Mouse (Mus musculus) left cerebral cortex, postnatal 36 days (tissue): Measurements from ENCODE around the gene Gtse1. TPM values are rescaled to one million over a fixed set of nuclear protein-coding genes. Genes with fewer than 3 reads are reported as not detected.

Source experiments
- DNase-seq, 2 experiments: peaks; one replicate each; pipeline ENCODE4 v3.0.0; 2021 to 2022; ENCODE audit warnings: low spot score in 2 of 2, mixed read lengths in 1 of 2
- intact Hi-C: fragments of 180-260 bp; cut with DNase I; formaldehyde crosslinking; loops from one replicate; pipeline ENCODE4 v1.15.1; 2025
- total RNA-seq, 2 experiments: library from RNA; stranded (reverse); gene quantifications; 2 replicates each; pipeline ENCODE4 v1.2.3; 2021

Gtse1 gene
- total RNA-seq = under 1 TPM; 0.54 to 0.91 TPM

DNA sequence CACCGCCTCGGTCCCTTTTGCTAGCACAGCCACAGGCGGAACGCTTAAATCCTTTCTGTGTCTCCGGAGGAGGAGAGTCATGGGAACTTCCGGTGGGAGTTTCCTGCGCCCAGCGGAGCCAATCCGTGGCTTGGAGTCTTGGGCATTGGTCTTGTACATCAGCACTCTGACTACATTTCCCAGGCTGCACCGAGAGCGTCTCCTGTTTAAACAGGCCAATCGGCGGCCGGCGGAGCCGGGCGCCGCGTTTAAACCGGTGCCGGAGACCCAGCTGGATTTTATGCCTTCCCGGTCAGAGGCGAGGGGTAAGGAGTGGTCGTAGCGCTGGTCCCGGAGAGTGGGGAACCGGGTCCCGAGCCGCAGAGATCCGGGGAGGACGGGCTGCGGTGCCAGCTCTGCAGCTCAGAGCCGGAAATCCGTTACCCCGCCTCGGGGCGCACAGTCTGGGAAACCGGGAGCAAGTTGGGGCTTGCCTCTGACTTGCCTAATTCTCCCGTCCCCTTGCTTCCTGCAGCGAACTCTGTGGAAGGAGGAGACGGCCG, at the start of gene Gtse1:
Gene Gtse1 (plus strand): TSS at position 256 of the 542 bp plus-strand sequence.
- intact Hi-C loops = loop anchor here (1.0 to 2.0 kb wide), 2 partner anchors 20 to 49 kb away; partner anchors contain the start of genes Cdpf1 and Trmu
- peak; percentile 91 to 93 for DNase-seq

DNA sequence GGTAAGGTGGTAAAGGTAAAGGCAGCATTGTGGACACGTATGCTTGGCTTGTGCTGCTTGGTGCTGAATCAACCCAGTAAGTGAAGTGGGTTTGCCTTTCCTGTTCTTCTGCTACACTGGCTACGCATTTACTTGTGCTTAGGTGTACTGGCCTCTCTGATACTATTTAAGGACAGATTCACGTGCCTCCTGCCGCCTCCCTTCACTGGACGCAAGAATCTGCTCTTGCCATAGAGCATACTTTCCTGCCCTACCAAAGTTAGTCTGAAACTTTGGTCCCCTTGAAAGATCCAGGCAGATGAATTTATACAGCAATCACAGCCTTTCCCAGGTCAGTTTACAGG, 49.1 kb upstream of the Gtse1 start:
- intact Hi-C loops = loop anchor here (2.0 kb wide), 1 partner anchor 48 kb away; the partner anchor contains the start of gene Gtse1

DNA sequence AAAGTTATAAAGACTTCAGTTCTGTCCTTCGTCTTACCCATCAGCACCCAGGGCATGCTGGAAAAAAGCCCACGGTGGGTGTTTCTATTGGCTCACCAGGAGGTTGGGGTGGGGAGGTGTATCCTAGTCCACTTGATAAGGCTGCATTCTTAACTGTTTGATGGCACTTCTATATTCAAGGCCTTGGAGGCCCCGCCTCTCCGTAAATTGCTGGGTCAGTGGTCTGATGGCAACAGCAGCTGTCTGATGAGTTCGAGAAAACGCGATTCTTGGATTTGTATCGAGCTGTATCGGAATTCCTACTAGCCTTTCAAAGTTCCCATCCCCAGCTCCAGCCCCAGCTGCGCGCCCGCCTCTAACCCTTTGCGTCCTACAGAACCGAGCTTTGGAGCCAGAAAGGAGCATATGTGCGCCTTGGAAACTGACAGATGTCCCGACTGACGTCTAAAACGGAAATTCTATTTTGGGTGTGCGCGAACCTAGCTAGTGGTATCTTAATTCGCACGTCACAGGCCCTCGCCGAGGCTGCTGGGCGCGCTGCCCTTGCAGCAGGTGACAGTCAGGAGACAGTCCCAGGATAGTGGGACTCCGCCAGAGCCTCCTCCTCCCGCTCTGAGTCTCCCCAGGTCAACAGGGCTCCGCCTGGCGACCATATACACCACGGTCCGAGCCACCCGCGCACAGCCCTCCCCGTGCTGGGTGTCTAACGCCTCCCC, 48.6 kb upstream of the Gtse1 start:
- DNase-seq = peak; percentile 81 to 88
- intact Hi-C loops = loop anchor here (2.0 kb wide), 1 partner anchor 48 kb away; the partner anchor contains the start of gene Gtse1

More for the DNA sequence above, 49.1 kb upstream of the Gtse1 start:
- DNase-seq = no peak

DNA sequence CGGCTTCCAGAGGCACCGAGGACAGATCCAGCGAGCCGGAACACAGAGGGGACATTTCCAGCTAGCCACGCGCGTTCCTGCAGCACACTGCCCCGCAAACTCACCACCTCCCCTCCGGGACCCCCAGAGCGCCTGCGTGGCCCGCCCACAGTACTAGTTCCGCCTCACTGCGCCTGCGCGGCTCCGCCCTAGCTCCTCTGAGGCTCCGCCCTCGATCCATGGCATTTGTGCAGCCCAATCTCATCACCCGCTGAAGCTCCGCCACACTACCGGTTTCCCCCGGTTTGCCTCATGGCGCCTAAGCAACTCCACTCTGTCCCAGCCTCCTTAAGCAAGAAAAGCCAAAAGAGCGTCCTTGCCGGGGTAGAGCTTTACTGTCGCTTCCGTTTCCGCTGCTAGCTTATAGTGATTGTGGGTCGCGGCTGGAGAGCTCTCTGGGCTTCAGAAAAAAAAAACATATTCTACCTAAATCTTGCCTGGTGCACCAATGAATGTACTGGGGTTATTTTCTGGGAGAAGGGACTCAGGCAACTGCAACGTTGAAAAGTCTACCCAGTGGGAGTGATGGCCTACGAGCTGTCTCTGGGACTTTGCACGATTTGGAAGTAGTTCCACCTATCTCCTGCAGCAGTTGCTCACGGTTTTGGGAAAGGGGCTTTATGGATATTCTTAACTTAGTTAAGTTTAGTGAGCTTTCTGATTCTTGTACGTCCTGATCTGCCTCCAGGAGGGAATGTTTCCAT, 47.8 kb upstream of the Gtse1 start, which contains the start of gene Cdpf1:
Gene Cdpf1 (minus strand): TSS at position 163 of the 743 bp plus-strand sequence.
- peak; percentile 99 for DNase-seq
- intact Hi-C loops = loop anchor here (2.0 kb wide), 1 partner anchor 47 kb away; the partner anchor contains the start of gene Gtse1

DNA sequence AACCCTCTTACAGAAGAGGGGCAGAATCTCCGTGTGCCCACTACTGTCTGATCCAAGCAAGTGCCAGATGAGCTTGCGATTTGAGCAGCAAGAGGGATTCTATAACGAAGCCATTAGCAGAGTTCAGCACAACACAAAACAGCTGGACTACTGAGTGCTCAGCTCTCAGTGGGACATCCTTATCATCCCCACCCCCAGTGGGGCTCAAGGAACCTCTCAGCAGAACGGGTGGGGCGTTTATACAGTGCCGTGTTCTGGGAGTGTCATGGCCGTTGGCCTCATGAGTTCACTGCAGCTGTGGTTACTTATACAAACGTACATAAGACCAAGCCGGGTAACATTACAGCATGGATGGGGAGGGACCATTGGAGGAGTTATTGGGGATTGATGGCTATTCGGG, 46.1 kb upstream of the Gtse1 start:
- DNase-seq = no peak
- intact Hi-C loops = no loop called here

DNA sequence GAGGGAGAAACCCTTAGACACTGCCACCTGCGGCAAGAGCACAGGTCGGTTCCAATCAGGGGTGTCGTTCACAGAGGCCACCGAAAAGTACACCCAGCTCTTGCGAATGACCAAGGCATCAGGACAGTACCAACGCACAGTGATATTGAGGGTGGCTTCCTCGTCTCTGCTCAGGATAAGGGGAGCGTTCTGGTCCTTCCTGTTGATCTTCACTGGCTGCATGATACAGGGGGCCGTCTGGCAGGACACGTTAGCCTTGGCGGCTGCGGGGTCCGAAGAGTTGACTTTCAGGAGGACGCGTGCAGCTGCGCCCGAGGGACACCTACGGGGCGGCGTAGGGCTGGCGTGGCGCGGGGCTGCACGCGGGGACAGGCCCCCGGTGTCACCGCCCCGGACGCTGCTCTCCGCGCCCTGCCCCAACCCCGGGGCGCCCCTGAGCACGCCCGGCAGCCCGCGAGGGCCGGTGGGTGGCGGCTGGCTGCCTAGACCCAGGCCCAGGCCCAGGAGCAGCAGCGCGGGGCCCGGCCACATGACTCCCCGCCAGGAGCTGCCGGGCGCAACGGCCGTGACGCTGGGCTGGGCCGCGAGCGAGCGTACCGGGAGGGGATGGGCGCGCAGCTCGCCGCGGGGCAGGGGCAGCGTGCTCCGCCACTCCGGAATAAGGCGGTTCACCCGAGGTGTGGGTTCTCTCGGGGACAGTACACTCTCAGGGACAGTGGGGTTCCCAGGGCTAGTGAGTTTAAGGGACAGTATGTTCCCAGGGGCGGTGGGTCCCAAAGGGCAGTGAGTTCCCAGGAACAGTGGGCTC, 38.1 kb upstream of the Gtse1 start, which contains the start of gene Pkdrej:
Gene Pkdrej (minus strand): TSS at position 532 of the 808 bp plus-strand sequence.
- intact Hi-C loops = no loop called here
- DNase-seq = peak; percentile 52 to 56

DNA sequence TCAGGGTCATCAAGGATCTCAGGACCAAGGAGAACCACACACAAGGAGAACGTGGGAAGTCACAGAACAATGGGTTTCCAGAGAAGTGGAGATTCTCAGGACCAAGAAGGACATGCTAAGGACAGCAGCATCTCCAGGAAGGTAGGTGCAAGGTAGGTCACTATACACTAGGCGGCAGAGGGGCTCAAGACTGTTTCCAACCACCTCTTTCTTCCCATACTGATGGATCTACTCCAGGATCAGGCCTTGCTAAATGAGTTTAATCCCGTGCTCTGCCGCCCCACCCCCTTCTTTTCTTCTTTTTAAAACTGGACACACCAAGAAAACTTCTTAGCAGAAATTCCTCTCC, 37.6 kb upstream of the Gtse1 start:
- DNase-seq = no peak
- intact Hi-C loops = no loop called here

DNA sequence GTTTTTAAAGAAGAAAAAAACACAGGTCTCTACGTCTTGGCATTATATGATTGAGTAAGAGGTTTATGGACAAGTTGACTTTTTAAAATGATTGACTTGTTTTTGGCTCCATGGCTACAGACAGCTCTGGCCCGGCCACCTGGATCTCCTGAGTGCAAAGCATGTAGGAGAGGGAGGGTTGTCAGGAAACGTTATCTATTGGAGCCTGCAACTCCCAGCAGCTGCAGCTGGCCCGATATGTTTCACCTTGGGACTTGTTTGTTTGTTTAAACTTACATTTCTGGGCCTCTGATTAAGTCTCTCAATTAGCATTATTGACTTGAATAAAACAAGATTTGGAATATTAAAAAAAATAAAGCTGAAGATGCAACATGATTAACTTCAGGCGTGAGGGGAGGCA, 32.9 kb upstream of the Gtse1 start:
- intact Hi-C loops = no loop called here
- DNase-seq = no peak

DNA sequence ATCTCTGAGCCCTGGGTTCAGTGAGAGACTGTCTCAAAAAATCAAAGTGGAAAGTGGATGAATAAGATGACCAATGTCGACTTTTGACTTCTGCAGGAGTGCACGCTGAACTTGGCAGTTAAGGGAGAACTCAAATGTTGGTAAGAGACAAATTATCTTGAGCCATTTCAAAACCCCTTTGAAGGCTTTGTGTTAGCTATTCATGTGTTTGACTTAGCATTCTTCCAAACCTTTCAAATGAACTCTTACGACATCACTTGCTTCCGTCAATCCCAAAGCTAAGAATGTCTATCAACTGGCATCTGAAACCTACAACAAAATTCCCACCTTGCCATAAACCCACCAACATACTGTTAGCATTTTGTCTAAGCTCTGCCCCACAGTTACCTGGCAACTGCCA, 31.5 kb upstream of the Gtse1 start:
- no peak for DNase-seq
- intact Hi-C loops = no loop called here

DNA sequence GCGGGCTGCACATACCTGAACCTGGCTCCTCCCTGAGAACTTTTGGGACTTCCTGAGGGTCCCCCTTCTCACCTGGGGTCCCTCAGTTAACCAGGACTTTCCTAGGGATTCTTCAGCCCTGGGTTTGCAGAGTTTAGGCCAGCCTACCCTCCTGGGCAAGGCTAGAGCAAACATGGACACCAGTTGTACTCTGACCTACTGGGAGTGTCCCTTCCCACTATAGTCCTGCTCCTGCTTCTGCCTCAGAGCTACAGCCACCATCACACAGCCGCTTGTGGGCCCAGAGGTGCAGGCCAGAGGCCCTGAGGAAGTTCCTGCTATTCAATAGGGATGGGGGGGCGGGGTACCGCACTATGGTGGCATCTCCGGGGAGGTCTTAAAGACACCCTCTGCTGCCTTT, 30.1 kb upstream of the Gtse1 start:
- intact Hi-C loops = no loop called here
- no peak for DNase-seq

DNA sequence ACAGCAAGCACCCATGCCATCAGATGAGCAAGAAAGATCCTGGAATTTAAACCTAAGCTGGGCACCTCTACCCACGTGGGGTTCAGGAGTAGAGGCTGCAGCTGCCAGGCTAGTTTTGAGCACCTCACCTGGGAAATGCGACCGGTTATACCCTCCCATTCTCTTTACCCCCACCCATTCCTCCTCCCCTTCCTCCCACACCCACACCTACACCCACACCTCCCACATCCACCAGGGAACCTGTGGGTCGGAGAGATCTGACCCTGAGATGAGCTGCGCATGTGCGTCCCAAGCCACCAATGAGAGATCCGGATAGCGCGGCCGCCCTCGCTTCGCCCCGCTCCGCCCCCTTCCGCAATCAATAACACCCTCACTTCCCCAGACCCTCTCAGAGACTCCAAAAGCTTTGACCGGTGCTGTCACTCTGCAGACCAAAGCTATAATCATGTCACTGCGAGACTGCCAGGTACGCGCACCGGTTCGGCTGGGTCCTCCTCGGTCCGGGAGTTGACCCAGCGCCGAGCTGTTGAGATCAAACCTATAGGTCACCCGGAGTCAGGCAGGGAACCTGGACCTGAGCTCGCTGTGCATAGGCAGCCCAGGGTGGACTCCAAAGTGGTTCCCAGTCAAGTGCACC, 27.5 kb upstream of the Gtse1 start, which contains the start of gene Ttc38:
Gene Ttc38 (plus strand): TSS at position 353 of the 637 bp plus-strand sequence.
- intact Hi-C loops = no loop called here
- peak; percentile 80 to 81 for DNase-seq

DNA sequence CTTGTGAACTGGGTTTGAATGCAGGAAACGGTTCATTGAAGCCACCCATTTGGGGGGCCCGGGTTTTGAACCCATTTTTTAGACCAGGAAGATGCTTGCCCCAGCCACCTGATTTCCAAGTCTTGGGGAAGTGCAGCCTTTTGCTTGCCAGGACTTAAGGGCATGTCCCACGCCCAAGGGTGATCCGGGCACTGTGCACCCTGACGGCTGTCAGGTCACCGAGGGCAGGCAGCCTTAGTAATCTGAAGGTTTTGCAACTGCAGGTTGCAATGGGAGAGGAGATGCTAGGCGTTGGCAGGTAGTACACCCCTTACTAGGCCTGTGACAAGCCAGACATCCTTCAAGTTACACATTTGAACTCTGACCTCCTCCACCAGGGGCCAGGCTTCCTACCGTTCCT, 26.9 kb upstream of the Gtse1 start:
- intact Hi-C loops = no loop called here

DNA sequence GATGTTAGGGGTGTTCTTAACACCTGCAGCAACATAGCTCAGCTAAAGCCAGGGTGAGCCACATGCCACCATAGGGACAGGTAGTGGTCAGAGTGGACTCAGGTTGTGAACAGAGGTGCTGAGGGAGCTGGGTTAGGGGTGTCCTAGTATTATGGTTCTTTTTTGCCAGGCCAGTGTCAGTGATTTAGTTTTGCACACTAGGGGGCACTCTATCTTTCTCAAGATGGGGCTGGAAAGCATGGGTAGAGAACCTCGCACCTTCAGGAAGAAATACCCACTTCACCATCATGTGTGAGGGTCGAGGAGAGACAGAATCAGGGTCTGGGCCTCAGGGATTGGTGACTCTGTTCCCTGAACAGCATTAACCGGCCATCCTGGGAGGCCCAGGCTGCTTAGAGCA, 24.2 kb upstream of the Gtse1 start:
- DNase-seq = no peak
- intact Hi-C loops = no loop called here

More for the DNA sequence above, 26.9 kb upstream of the Gtse1 start:
- DNase-seq = no peak

DNA sequence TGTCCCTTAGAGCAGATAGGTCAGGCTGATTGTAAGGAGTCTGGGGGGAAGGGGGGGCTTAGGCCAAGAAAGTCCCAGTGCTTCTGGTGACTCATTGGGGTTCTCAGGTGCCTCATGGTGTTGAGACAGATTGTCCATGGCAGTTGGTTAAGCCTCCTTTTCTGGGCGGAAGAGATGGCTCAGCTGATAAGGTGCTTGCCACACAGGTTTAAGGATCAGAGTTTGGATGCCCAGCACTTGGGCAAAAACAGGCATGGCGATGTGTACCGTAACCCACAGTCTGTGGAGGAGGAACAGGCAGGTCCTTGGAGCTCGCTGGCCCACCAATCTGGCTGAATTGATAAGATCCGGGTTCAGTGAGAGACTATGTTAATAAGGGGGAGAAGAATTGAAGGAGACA, 22.7 kb upstream of the Gtse1 start:
- intact Hi-C loops = no loop called here
- DNase-seq = no peak

DNA sequence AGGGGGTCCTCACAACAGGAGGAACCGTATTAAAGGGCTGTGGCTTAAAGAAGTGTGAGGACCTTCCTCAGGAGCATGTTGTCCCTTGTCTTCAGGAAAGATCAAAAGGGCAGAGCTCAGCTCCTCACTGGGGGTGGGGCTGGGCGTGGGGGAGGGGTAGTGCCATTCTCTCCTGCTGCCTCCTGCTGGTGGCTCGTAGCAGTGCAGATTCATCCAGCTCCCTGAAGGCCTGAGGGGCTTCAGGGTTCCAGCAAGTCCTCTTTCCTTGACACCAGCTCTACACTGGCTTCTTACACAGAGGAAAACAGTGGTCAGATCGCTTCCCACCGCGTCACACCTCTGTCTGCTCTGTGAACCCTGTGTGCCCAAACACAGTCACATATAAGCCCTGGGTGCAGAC, 18.6 kb upstream of the Gtse1 start:
- intact Hi-C loops = no loop called here
- DNase-seq = no peak

DNA sequence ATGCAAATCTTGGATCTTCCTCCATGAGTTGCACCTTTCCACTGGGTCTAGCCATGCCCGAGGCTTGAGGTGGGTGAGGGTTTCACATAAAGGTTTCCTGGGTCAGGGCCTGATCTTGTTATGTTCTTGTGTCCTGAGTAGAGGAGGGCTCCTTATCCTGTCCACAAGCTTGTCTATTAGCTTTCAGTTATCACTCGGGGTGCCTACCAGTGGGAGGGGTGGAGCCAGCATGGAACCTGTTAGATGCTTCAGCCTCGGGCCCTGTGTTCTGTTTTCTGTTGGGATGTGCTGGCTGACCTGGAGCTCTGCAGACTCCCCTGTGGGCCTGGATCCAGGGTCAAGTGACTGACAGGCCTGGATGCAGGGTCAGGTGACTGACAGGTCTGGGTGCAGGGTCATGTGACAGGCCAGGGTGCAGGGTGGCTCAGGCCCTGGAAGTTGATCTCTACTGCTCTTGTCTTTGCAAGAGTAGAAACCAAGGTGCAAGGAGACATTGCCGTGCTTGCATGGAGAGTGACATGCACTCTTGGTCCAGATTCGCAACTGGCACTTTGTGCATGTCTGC, 17.7 kb upstream of the Gtse1 start:
- intact Hi-C loops = no loop called here
- no peak for DNase-seq

DNA sequence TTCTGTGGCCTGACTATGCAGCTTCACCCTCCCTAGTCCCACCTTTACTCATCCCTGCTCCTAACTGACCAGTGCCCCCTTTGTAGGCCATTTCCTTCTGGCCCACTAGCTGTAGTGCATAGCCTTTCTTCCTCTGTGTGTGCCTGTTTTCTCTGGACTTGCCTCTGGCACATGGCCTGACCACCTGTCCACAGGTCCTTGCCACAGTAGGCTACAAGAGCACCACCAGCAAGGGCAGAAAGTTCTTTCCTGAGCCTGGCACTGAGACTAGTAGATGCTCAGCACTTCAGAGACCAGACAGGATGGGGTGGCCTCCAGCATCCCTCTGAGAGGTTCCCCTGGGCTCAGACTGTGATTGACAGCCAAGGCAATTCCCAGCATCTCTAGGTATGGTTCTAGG, 14.5 kb upstream of the Gtse1 start:
- intact Hi-C loops = no loop called here
- DNase-seq = no peak

DNA sequence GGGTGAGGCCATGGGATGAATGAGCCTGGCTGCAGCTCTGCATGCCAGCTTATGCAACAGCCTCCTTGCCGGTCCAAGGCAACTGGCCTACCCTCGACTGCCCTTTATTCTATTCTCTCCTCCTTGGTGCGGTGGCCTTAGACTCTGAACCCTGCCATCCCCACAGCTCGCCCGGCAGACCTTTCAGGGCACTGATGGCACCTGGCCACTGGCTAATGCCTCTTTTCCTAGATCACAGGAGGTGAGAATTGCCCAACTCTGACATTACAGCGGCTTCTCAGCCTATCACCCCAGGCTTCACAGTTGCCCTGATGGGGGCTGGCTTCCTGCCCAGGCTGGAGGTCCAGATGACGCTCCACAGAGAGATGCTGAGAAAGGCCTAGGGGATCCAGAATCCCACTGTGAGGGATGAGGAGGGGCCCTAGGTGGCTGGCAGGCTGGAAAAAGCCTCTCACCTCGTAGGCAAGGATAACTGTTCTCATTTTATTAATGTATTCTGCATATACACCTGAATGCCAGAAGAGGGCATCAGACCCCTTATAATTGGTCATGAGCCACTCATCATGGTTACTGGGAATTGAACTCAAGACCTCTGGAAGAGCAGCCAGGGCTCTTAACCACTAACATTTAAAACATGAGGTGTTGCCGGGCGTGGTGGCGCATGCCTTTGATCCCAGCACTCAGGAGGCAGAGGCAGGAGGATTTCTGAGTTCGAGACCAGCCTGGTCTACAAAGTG, 7.7 kb upstream of the Gtse1 start:
- DNase-seq = no peak
- intact Hi-C loops = no loop called here
